Mouse (Mus musculus) midbrain, postnatal 0 days (tissue): ENCODE measurements around the gene Gm13539. TPM values are rescaled to one million over a fixed set of nuclear protein-coding genes. Genes with fewer than 3 reads are reported as not detected.

Experiments used
- ATAC-seq: fragments of 200-750 bp; cut with Nextera tagmentation; 2 replicates; pipeline ENCODE4 v1.8.0; 2017; ENCODE audit warnings: moderate number of reproducible peaks, mild to moderate bottlenecking, moderate TSS enrichment, moderate library complexity; ENCODE audit not compliant: low FRiP score
- DNase-seq: peaks from one replicate; pipeline ENCODE4 v3.0.0-alpha.2; 2015; ENCODE audit warnings: low spot score
- H3K27ac ChIP-seq: fragments of 300-500 bp; sonication (generic); 2 replicates; pipeline ENCODE4 v1.5.1; 2014; ENCODE audit warnings: low read depth, mild to moderate bottlenecking, low read length, mixed read lengths
- H3K27me3 ChIP-seq: fragments of 300-500 bp; sonication (generic); 2 replicates; pipeline ENCODE4 v1.6.1; 2014; ENCODE audit warnings: low read length, control low read depth, mixed read lengths; ENCODE audit not compliant: insufficient read depth
- H3K36me3 ChIP-seq: fragments of 300-500 bp; sonication (generic); 2 replicates; pipeline ENCODE4 v1.6.1; 2014; ENCODE audit warnings: low read length, control low read depth, mixed read lengths; ENCODE audit not compliant: insufficient read depth
- H3K4me1 ChIP-seq: fragments of 300-500 bp; sonication (generic); 2 replicates; pipeline ENCODE4 v1.6.1; 2014; ENCODE audit warnings: mild to moderate bottlenecking, control low read depth, antibody characterized with exemption, low read length, mixed read lengths; ENCODE audit not compliant: insufficient read depth
- H3K4me2 ChIP-seq: fragments of 300-500 bp; sonication (generic); 2 replicates; pipeline ENCODE4 v1.6.1; 2014; ENCODE audit warnings: low read depth, mild to moderate bottlenecking, low read length, mixed read lengths; ENCODE audit not compliant: poor library complexity, severe bottlenecking
- H3K4me3 ChIP-seq: fragments of 300-500 bp; sonication (generic); 2 replicates; pipeline ENCODE4 v1.5.1; 2014; ENCODE audit warnings: low read depth, mild to moderate bottlenecking, low read length, moderate library complexity
- H3K9ac ChIP-seq: fragments of 300-500 bp; sonication (generic); replicated peaks from 2 replicates; pipeline ENCODE4 v1.6.1; 2014; ENCODE audit warnings: mild to moderate bottlenecking, low read length, moderate library complexity, mixed read lengths; ENCODE audit not compliant: poor library complexity, severe bottlenecking
- H3K9me3 ChIP-seq: fragments of 300-500 bp; sonication (generic); 2 replicates; pipeline ENCODE4 v1.6.1; 2016; ENCODE audit warnings: low read length, control low read depth
- CTCF ChIP-seq: IDR thresholded peaks from 2 replicates; pipeline ENCODE4 v1.5.1; 2016; ENCODE audit warnings: antibody characterized with exemption, mild to moderate bottlenecking
- WGBS: fragments of 180-500 bp; shearing (Covaris S2); extraction: QIAGEN DNeasy Blood & Tissue Kit; methylation state at CpG from one replicate; pipeline ENCODE4 v1.1.7; 2014; 5-methylcytosine and 5-hydroxymethylcytosine counted together
- polyA plus RNA-seq: library from polyadenylated mRNA; unstranded; fragments of >200 nt; fragmentation: Nextera tagmentation; extraction: Ambion mirVana; gene quantifications from 2 replicates; pipeline ENCODE4 v1.2.1, GENCODE M21; 2015
- total RNA-seq: library from RNA; depleted of rRNA; stranded (reverse); fragments of >200 nt; gene quantifications from 2 replicates; pipeline ENCODE4 v1.2.3, GENCODE M21; 2014

Gm13539 gene
- total and polyA plus RNA-seq, 2 experiments from 2014 or later = not detected

- Histone ChIP-seq H3K4me1 (no peaks in the 10 kb centered on the region), H3K27me3 (no peaks in the 10 kb centered on the region), H3K36me3 (no peaks in the 10 kb centered on the region), H3K27ac (no peak overlapping the region), H3K9me3 (no peaks in the 10 kb centered on the region), H3K9ac (no peak overlapping the region), H3K4me2 (no peak overlapping the region), H3K4me3 (no peak overlapping the region)
- no peak for TF ChIP-seq CTCF
- no peak for DNase-seq
- WGBS = 89% methylated on average over 9 of the region's 9 CpGs
- no peak for ATAC-seq
Measured at GRCm38 (mm10) chr2:25779076-25779475, 3.0 kb upstream of the Gm13539 start.

GRCm38 (mm10) chr2:25780921-25781320 lies 1.1 kb upstream of the Gm13539 start:
- WGBS = 66% methylated on average over 4 of the region's 4 CpGs
- H3K4me1 ChIP-seq = no peaks in the 10 kb centered on the region
- no peaks in the 10 kb centered on the region for H3K36me3 ChIP-seq
- no peak for ATAC-seq
- H3K9me3 ChIP-seq = no peaks in the 10 kb centered on the region
- H3K4me3 ChIP-seq = no peak overlapping the region
- H3K4me2 ChIP-seq = no peak overlapping the region
- H3K27ac ChIP-seq = no peak overlapping the region
- TF ChIP-seq CTCF = no peak
- no peaks in the 10 kb centered on the region for H3K27me3 ChIP-seq
- DNase-seq = no peak
- H3K9ac ChIP-seq = no peak overlapping the region

DNA sequence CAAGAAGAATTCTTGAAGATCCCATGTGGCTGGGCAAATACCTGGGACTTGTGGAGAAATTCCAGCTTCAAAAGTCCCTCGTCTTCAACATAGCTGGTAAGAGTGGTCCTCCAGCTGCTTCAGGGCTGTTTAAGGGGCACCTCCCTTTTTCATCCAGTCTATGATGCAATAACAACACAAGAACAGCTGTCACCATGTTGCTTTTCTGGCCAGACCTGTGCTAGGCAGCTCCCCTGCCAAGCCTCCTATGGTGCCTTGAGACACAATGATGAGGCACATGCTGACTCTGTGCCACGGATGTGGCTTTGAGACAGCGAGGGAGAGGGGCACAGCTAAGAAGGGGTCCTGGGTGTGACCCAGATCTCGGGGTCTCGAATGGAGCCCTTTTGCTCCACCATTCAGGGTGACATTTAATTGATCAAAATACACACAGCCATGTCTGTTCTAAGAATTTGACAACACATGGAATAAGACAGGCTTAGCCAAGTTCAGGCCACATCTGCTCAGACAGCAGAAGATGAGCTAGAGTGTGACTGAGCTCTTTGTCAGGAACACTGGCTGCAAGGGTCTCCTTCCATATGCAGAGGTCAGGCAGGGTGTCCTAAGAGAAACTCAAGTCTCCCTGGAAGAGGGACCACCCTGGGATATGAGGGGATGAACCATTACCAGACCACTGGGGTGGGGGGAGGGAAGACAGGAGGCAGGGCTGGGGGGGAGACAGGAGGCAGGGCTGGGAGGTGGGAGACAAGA lies 3.7 kb downstream of the Gm13539 start:
- TF ChIP-seq CTCF = no peak
- peak; percentile 15 for DNase-seq

GRCm38 (mm10) chr2:25789092-25789491 lies 7.0 kb downstream of the Gm13539 start:
- DNase-seq (no peak), ATAC-seq (no peak)
- Histone ChIP-seq H3K27me3 (no peaks in the 10 kb centered on the region), H3K4me1 (no peaks in the 10 kb centered on the region), H3K4me2 (no peak overlapping the region), H3K27ac (no peak overlapping the region), H3K36me3 (no peaks in the 10 kb centered on the region), H3K4me3 (no peak overlapping the region), H3K9me3 (no peaks in the 10 kb centered on the region), H3K9ac (no peak overlapping the region)
- WGBS = 98% methylated on average over 3 of the region's 3 CpGs
- no peak for TF ChIP-seq CTCF

More for the DNA sequence above, 3.7 kb downstream of the Gm13539 start:
- Histone ChIP-seq H3K36me3 (no peaks in the 10 kb centered on the region), H3K27ac (no peak overlapping the region), H3K4me2 (no peak overlapping the region), H3K4me1 (no peaks in the 10 kb centered on the region), H3K4me3 (no peak overlapping the region), H3K9me3 (no peaks in the 10 kb centered on the region), H3K27me3 (no peaks in the 10 kb centered on the region), H3K9ac (no peak overlapping the region)
- ATAC-seq = no peak
- whole genome bisulfite sequencing = 69% methylated on average over 5 of the region's 5 CpGs

DNA sequence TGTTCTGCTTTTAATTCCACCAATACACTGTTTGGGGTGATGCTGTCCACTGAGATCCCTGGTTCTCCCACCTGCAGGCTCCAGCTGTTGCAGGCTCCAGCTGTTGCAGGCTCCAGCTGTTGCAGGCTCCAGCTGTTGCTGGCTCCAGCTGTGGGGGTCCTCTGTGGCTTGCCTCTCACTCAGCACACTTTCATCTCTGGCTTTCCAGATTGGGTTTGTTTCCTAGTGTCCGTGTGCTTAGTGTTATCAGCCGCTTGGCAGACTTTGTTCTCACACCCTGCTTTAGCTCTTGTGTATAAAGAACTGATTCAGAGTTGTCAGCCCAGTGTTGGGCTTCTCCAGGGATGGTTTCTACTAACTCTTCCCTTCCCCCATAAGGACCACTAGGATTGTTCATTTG lies 15.6 kb downstream of the Gm13539 start:
- no peak overlapping the region for H3K4me2 ChIP-seq
- no peak overlapping the region for H3K27ac ChIP-seq
- TF ChIP-seq CTCF = no peak
- no peak for DNase-seq
- H3K4me1 ChIP-seq = no peaks in the 10 kb centered on the region
- H3K27me3 ChIP-seq = no peaks in the 10 kb centered on the region
- 38% methylated on average over 2 of the region's 2 CpGs for WGBS
- no peaks in the 10 kb centered on the region for H3K36me3 ChIP-seq
- H3K9me3 ChIP-seq = no peaks in the 10 kb centered on the region
- ATAC-seq = no peak
- H3K4me3 ChIP-seq = no peak overlapping the region
- H3K9ac ChIP-seq = no peak overlapping the region

GRCm38 (mm10) chr2:25798065-25798464 lies 16.0 kb downstream of the Gm13539 start:
- no peak for TF ChIP-seq CTCF
- DNase-seq = no peak
- no peak overlapping the region for H3K27ac ChIP-seq
- no peak overlapping the region for H3K9ac ChIP-seq
- H3K27me3 ChIP-seq = no peaks in the 10 kb centered on the region
- H3K4me3 ChIP-seq = no peak overlapping the region
- H3K36me3 ChIP-seq = no peaks in the 10 kb centered on the region
- no peaks in the 10 kb centered on the region for H3K4me1 ChIP-seq
- WGBS = 26% methylated on average over 5 of the region's 5 CpGs
- ATAC-seq = no peak
- H3K4me2 ChIP-seq = no peak overlapping the region
- no peaks in the 10 kb centered on the region for H3K9me3 ChIP-seq
